Mouse (Mus musculus) A20 (cell line): Measurements from ENCODE around the gene Klf13.

Experiments
- DNase-seq: peaks from one replicate; pipeline ENCODE4 v3.0.0-alpha.2; 2011; ENCODE audit warnings: low read depth, low spot score

Gene Klf13

DNA sequence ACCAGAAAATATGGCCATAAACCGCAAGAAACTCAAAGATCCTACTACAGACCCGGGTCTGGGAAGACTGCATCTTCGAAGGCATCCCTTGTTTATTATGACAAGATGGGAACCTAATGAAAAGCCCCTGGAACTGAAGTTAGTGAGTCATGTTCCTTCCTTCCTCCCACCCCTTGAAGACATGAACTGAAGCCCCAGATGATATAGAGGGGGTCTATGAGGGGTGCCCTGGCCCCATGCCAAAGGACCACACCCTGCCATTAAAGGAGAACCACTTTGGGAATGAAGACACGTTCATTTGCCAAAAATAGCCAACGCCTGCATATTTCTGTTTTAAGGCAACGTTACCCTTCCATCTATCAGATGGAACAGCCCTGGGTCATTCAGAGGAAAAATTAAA is 50.0 kb downstream of the Klf13 start:
- no peak for DNase-seq

- no peak for DNase-seq
Measured at GRCm38 (mm10) chr7:63887602-63888123, 51.1 kb downstream of the Klf13 start.

DNA sequence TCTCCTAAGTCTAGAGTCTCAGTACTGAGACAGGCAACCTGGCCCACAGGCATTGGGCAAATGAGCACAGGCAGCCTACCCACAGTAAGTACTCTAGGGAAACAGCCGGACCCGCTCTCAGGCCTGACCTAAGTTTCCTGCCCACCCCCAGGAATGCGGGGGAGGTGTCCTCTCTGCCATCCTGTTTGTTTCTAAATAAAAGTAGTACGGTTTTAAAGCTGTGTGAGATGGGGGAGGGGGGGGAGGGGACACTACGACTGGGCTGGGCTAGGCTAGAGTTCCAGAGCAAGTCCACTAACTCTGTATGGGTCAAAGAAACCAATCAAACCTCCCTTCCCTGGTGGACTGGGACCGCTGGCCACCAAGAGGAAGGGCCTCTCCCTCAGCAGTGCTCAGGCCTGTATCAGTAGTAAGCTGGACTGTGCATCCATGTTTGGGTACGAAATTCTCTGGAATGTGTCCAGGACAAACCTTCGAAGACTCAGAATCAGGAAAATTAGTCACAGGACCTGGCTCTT is 51.6 kb downstream of the Klf13 start:
- DNase-seq, result no peak

GRCm38 (mm10) chr7:63885025-63885424 is 53.7 kb downstream of the Klf13 start:
- DNase-seq, result no peak

DNA sequence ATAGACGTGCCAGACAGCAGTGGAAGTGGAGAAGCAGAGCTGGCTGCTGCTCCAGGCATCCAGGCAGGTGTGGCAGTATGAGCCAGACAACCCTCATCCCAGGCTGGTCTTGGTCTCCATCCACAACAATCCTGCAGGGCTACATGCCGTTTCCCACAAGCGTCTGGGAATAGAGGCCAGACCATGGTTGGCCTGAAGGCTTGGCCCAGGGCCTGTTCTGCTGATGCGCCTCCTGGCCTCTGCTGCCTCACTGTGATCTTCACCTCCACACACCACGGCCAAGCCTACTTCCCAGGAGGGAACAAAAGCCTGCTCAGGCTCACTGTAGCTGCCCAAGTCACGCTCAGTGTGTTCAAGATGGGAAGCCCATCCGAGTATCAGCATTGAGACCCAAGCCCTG is 56.0 kb downstream of the Klf13 start:
- no peak for DNase-seq

GRCm38 (mm10) chr7:63879583-63879982 is 59.1 kb downstream of the Klf13 start:
- DNase-seq, result no peak

DNA sequence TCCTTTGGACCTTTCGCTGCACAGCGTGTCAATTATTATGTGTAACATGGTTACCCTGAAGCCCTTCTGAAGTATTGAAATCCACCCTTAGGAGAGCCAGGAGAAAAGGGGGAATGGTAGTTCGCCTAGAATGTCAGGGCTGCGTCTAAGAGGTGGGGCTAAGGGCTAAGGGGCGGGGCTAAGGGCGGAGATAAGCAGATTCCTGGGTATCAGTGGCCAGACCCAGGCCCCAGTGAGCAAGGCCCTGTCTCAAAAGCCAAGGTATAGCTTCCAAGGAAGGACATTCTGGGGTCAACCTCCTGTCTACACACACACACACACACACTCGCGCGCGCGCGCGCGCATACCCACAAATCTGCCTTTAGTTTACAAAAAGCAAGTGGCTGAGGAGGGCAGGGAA is 61.1 kb downstream of the Klf13 start:
- no peak for DNase-seq

DNA sequence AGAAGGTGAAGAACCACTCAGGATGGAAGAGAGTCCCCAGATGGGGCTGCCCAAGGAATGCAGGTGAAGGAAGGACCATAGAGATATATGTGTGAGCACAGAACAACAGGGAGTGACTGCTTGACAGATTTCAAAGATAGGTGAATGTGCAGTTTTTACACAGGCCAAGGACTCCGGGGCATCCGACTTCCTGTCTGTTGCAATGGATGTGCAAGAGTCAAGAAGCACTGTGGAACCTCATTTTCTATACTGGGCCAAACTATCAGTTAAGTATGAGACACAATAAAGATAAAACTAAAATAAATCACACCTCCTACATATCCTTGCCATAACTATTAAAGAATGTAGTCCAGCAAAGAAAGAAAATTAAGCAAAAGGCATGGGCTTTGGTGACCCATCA is 62.1 kb downstream of the Klf13 start:
- no peak for DNase-seq

DNA sequence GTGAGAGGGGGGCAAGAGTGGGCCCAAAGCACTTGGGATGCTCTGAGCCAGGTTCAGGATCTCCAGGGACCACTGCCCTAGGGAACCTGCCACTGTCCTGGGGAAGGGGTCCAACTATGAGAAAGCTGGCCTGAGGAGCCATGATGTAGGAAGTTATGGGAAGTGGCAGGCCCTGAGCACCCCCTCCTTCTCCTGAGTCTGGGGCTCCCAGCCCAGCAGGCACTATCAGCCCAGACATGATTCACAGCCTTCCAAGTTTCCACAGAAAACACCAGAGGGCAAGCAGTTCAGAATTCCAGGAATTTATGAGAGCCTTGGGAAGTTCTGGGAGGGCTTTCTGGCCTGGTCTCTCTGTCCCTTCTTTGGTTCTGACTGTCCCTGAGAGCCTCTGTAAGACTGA is 63.0 kb downstream of the Klf13 start:
- no peak for DNase-seq

DNA sequence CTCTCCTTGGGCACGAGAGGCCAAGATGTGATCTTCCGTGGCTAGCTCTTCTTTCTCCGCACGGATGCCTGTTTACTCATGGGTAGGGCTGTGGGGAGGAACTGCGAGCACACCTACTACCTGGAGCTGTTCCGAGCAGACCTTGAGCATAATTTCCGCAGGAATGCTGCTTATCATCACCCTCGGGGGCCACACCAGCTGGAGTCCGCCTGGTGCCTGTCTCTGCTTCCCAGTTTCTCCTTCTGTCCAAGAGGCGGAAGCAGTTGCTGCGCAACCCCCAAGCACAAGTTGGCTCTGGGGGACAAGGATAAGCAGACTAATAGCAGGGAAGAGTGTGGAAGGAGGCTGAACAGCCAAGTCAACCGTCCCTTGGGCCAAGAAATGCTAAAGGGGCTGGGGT is 64.8 kb downstream of the Klf13 start:
- DNase-seq, result no peak

DNA sequence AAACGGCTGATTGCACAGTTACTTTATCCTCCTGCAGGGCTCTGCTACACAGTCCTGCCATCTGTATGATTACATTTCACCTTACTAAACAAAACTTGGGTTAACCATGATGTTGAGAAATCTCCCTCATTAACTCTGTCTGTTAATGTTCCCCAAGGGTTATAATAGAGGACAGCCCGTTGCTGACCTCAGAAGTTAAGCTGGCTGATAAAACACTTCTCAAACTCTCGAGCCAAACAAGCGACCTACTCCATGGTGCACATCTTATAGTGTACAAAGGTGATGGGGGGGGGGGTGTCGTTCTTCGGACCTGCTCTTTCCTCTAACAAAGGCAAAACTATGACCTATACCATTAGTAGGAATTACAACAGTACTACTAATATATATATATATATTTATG is 67.0 kb downstream of the Klf13 start:
- DNase-seq, result no peak

DNA sequence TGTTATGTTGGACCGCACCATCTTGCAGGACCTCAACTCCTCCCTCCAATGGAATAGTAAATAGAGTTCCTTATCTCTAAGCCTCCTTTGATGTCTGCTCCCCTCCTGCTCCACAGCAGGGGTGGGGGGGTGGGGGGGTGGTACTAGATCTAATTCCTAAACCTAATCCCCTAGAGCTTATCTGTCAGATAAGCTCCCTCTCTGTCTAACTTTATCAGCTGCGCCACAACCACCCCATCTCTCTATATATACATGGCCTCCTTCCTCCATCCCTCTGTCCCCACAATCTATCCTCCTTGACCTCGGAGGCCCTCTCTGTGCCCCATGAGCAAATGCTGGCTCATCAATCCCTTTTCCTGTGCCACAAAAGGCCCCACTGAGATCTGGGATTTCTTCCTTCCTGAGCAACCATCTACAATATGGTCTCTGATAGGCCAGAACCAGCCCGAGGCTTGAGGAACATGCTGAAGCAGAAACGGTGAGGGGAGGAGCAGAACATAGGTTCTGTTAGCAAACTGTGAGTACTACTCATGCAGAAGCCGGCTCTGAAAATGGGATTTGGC is 70.3 kb downstream of the Klf13 start:
- no peak for DNase-seq

DNA sequence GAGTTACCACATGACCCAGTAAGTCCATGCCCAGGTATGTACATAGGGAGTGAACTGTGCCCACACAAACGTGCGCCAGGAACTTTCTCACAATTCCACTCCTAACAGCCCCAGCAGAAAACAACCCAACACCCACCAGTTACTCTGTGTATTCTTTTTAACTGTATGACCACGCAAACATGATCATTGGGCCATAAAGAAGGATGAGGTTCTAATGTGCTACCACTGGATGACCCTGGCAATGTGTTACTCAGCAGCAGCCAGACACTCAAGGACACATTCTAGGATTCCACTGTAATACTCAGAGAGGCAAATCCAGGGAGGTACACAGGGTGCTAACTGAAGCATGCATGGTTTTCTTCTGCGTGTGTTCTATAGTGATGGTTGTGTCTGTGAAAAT is 72.8 kb downstream of the Klf13 start:
- no peak for DNase-seq

DNA sequence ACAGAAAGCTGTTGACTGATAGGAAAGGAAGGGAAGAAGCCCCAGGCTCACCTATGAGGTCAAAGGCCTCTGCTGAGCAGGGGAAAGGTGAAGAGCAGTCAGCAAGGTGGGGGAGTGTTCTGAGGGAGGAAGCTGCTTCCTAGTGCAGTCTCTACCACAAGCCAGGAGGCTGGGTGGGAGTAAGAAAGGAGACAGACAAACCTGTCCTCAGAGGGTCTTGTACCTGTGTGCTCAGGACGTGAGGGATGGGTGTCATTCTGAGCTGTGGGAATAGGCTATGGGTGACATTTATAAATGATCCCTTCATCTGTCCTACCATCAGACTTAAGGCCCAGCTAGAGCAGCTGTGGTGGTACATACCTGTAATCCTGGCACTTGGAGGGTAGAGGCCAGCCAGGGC is 75.7 kb downstream of the Klf13 start:
- no peak for DNase-seq

DNA sequence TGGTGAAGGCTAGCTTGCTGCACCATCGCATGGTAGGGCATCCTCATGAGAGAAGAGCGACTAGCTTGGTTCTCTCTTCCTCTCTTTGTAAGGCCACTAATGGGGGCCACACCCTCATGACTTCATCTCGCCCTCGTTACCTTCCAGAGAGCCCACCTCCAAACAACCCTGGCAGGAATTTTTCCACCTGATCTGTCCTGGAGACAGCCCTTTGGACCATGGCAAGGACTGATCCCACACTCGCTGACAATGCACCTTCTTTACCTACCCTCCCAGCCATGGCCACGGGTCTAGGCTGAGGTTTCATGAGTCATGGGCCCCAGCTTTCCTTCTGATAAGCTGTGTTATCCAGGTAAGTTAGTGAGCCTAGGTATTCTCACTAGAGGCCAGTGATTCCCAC is 77.6 kb downstream of the Klf13 start:
- no peak for DNase-seq

DNA sequence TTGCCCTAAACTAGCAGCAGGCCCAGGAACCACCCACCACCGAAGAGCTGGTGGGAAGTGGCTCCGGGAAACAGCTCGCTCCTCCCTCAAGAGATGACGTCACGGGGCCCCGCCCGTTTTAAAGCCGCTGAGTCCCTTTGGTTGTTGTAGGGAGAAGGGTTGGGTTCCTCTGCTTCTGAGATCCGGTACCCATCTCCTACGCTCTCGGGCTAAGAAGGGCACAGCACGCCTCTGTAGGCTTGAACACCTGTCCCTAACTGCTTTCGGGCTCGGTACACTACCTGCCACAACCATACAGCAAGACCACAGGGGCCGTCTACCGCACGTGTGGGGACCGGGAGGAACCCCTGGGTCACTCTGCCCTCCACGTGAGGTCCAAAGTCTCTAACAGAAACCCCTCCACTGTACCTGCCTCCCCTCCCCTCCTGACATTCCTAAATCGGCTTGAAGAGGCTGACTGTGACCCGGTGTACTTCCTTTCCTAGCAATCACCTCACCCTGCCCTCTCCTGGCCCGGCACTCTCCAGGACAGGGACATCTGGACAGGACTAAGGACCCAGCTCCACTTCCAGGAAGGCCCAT is 80.1 kb downstream of the Klf13 start:
- DNase-seq, result peak; percentile 46

GRCm38 (mm10) chr7:63857771-63858417 is 80.8 kb downstream of the Klf13 start:
- no peak for DNase-seq

GRCm38 (mm10) chr7:63855283-63855682 is 83.4 kb downstream of the Klf13 start:
- DNase-seq, result peak; percentile 69

- DNase-seq, result no peak
Measured at GRCm38 (mm10) chr7:63851841-63852533, 86.7 kb downstream of the Klf13 start.
